Mouse (Mus musculus) Patski (cell line): ENCODE data around the gene Jtb. TPM values are rescaled to one million over a fixed set of nuclear protein-coding genes. Genes with fewer than 3 reads are reported as not detected.

Experiments
- ATAC-seq: fragments of 100-300 bp; one replicate; pipeline ENCODE4 v1.8.0; 2021
- CTCF ChIA-PET: fragments of 350-600 bp; sonication (Branson Sonifier 250); formaldehyde crosslinking; loops from one replicate; lab custom pipeline; 2022; ENCODE audit warnings: inconsistent platforms; lab: Charles Lee
- POLR2A ChIA-PET: fragments of 350-600 bp; sonication (Branson Sonifier 250); formaldehyde crosslinking; loops from one replicate; lab custom pipeline; 2022; ENCODE audit warnings: antibody characterized with exemption, inconsistent platforms; lab: Charles Lee
- DNase-seq: peaks from one replicate; pipeline ENCODE4 v3.0.0-alpha.2; 2011; ENCODE audit warnings: low read depth, low spot score
- H3K27me3 ChIP-seq: fragments of 371-371 bp; one replicate; pipeline ENCODE4 v1.5.1; 2021
- CTCF ChIP-seq: fragments of 100-300 bp; IDR thresholded peaks from one replicate; pipeline ENCODE4 v1.5.1; 2021
- in situ Hi-C: fragments of 300-500 bp; cut with MboI; formaldehyde crosslinking; loops from 3 replicates; pipeline ENCODE4 v1.11.1; 2018; ENCODE audit warnings: low pct_unique_long_range_greater_than_20kb, mixed read lengths
- polyA plus RNA-seq: library from polyadenylated mRNA; unstranded; gene quantifications from one replicate; pipeline ENCODE4 v1.2.3, GENCODE M21; 2021

Jtb gene
- polyA plus RNA-seq, 1 experiment from 2014 or later, result 108 TPM

DNA sequence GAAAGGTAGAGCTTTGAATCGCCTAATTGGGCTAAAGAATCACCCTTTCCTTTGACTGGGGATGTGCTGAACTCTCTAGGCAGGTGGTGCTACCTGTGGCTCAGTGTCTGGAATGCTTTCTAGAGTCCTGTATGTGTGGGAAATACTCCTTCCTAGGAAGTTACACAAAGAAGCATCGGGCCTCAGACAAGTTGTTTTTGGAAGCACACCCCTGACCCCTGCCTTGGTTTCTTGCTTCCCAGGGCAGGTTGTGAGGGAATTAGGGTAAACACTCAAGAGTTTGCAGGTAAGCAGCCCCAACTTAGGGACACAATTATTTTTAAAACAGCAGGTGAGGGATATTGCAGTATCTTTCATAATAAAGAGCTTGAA is 23.8 kb downstream of the Jtb start:
- no peak for DNase-seq
- in situ Hi-C loops, result loop anchor here (5.0 kb wide), 1 partner anchor 33 kb away; no protein-coding TSS in a partner anchor
- no peak for ATAC-seq
- TF ChIP-seq CTCF, result no peak
- ChIA-PET POLR2A (interaction anchor here (0.7 to 1.4 kb wide), 2 partner anchors 11 to 38 kb away, joined by 4 to 5 read pairs; no protein-coding TSS in a partner anchor), CTCF (interaction anchor here (1.1 to 1.7 kb wide), 3 partner anchors 11 to 69 kb away, joined by 3 to 6 read pairs (median 4); no protein-coding TSS in a partner anchor)
- no peaks in the 10 kb centered on the region for H3K27me3 ChIP-seq

DNA sequence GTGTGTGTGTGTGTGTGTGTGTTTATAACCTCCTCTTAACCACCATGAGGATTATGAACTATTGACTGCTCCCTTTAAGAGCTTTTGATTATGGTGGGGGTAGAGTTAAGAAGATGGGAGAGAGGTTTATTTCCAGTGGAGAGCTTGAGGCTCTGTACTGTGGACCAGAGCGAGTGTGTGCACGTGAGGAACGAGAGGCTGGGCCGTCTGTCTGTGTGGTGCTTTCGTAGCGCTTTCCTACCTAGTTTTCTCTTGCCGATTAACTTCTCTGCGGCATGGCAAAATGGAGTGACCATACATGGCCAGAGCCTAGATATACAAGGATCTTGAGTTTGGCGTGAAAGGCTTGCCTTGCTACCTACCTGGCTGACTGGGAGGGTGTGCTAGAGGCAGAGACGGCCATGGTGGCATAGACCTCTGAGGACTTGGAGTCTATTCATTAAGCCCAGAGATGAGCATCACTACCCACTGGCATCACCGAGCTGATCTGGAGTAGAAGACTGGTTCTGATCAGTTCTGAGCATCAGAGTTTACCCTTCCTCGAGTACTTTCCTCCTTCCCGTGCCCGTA is 24.5 kb downstream of the Jtb start:
- DNase-seq (no peak), ATAC-seq (no peak)
- TF ChIP-seq CTCF, result no peak
- POLR2A ChIA-PET, result interaction anchor here (0.7 to 1.4 kb wide), 2 partner anchors 10 to 39 kb away, joined by 4 to 5 read pairs; no protein-coding TSS in a partner anchor
- in situ Hi-C loops, result loop anchor here (5.0 kb wide), 1 partner anchor 34 kb away; no protein-coding TSS in a partner anchor
- CTCF ChIA-PET, result interaction anchor here (1.1 to 1.7 kb wide), 3 partner anchors 10 to 68 kb away, joined by 3 to 6 read pairs (median 4); no protein-coding TSS in a partner anchor
- H3K27me3 ChIP-seq, result no peaks in the 10 kb centered on the region

DNA sequence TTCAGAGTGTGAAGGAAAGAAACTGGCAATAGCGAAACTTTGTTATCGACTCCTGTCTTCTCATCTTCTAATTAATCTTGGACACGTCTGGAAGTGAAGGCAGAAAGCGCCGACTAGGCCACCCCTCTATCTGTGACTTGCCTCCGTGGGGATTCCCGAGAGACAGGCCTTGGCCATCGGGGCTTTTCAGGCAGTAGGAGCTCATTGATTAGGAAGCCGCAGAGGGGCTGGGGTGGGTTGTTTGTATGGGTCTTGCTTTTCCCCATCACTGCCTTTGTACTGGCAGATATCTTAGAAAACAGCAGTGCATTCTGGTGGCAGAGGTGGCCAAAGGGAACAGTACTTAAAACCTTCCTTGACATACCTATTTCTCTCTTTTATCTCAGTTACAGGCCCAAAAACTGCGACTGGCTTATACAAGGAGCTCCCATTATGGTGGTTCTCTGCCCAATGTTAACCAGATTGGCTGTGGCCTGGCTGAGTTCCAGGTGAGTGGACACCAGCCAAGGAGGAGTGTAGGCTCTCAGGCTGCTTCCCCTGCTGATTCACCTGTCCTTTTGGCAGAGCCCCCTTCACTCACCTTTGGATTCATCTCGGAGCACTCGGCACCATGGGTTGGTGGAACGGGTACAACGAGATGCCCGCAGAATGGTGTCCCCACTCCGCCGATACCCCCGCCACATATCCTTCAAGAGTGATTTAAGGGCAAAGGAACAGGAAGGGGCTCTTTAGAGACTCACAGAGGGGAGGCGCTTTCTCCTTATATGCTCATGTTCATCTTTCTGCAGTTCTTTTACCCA is 25.5 kb downstream of the Jtb start:
- ATAC-seq, result no peak
- no peak for TF ChIP-seq CTCF
- in situ Hi-C loops, result loop anchor here (5.0 kb wide), 1 partner anchor 35 kb away; no protein-coding TSS in a partner anchor
- DNase-seq, result no peak
- POLR2A ChIA-PET, result interaction anchor here (1.6 kb wide), 1 partner anchor 9 kb away, joined by 4 read pairs; the partner anchor contains the start of gene Slc39a1
- H3K27me3 ChIP-seq, result no peaks in the 10 kb centered on the region
- CTCF ChIA-PET, result interaction anchor here (0.9 to 1.1 kb wide), 3 partner anchors 9 to 36 kb away, joined by 3 to 4 read pairs (median 3); partner anchors contain the start of gene Slc39a1

GRCm38 (mm10) chr3:90258521-90258920 is 27.1 kb downstream of the Jtb start:
- no peak for DNase-seq
- no peaks in the 10 kb centered on the region for H3K27me3 ChIP-seq
- no peak for TF ChIP-seq CTCF
- CTCF ChIA-PET, result no interaction called here
- in situ Hi-C loops, result loop anchor here (5.0 kb wide), 1 partner anchor 36 kb away; no protein-coding TSS in a partner anchor
- ATAC-seq, result no peak
- POLR2A ChIA-PET, result no interaction called here

- ATAC-seq, result no peak
- ChIA-PET CTCF (no interaction called here), POLR2A (no interaction called here)
- no peak for TF ChIP-seq CTCF
- no peaks in the 10 kb centered on the region for H3K27me3 ChIP-seq
- in situ Hi-C loops, result loop anchor here (10.0 kb wide), 1 partner anchor 202 kb away; the partner anchor contains the start of gene Npr1
- DNase-seq, result no peak
These were observed 31.8 kb downstream of the Jtb start for GRCm38 (mm10) chr3:90263121-90263771.

GRCm38 (mm10) chr3:90264687-90265033 is 33.3 kb downstream of the Jtb start:
- in situ Hi-C loops, result loop anchor here (10.0 kb wide), 1 partner anchor 200 kb away; the partner anchor contains the start of gene Npr1
- no peaks in the 10 kb centered on the region for H3K27me3 ChIP-seq
- ChIA-PET POLR2A (interaction anchor here (1.1 kb wide), 1 partner anchor 28 kb away, joined by 4 read pairs; the partner anchor contains the start of gene Gatad2b), CTCF (interaction anchor here (3.0 kb wide), 1 partner anchor 109 kb away, joined by 13 read pairs; no protein-coding TSS in a partner anchor)
- TF ChIP-seq CTCF, result no peak
- ATAC-seq (no peak), DNase-seq (no peak)

DNA sequence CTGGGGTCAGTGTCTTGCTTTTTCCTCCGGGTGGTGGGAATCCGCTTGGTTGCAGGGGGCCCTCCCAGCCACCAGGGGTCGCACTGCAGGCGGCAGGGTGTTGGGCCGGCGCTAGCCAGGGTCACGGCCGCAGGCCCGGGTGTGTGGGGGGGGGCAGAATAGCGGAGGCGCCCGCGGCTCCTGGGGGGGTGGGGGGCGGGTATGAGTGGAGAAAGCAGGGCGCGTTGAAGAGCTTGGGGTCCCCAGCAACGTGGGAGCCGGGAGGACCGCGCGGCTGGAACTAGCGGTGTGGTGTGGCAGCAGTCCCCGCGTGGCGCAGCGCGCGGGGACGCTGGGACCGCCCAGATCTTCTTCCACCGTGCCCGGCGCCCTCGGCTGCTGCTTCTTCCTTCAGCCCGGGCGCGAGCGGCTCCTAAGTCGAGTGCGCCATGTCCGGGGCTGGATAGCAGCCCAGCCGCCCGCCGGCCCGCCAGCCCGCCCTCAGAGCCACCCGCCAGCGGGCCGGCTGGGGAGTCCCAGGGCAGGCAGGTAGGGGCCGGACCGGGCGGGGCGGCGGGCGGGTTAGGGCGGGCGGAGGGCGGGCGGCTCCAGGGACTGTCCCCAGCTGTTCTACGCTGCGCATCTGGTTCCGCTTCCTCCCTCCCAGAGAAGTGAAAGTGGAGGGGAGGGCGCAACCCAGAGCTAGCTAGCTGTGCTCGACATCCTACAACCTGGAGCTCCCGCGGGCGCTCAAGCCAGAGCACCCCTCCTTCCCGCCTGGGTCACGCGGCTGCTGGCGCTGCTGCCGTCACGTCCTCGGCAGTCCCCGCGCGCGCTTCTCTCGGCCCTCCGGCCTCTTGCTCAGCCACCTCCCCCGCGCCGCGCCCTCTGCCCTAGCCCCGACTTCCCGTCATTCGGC is 33.9 kb downstream of the Jtb start, which contains the start of gene Dennd4b:
Gene Dennd4b, plus strand, starts transcription at position 152 of the 898 bp plus-strand sequence.
- CTCF ChIA-PET, result interaction anchor here (0.5 to 3.0 kb wide), 10 partner anchors 9 to 130 kb away, joined by 3 to 13 read pairs (median 4); no protein-coding TSS in a partner anchor
- in situ Hi-C loops, result loop anchor here (10.0 kb wide), 1 partner anchor 200 kb away; the partner anchor contains the start of gene Npr1
- H3K27me3 ChIP-seq, result no peaks in the 10 kb centered on the region
- POLR2A ChIA-PET, result interaction anchor here (1.1 to 1.8 kb wide), 5 partner anchors 10 to 45 kb away, joined by 3 to 7 read pairs (median 4); partner anchors contain the start of genes Gatad2b and Slc39a1
- peak; percentile 77 for ATAC-seq
- no peak for TF ChIP-seq CTCF
- no peak for DNase-seq

DNA sequence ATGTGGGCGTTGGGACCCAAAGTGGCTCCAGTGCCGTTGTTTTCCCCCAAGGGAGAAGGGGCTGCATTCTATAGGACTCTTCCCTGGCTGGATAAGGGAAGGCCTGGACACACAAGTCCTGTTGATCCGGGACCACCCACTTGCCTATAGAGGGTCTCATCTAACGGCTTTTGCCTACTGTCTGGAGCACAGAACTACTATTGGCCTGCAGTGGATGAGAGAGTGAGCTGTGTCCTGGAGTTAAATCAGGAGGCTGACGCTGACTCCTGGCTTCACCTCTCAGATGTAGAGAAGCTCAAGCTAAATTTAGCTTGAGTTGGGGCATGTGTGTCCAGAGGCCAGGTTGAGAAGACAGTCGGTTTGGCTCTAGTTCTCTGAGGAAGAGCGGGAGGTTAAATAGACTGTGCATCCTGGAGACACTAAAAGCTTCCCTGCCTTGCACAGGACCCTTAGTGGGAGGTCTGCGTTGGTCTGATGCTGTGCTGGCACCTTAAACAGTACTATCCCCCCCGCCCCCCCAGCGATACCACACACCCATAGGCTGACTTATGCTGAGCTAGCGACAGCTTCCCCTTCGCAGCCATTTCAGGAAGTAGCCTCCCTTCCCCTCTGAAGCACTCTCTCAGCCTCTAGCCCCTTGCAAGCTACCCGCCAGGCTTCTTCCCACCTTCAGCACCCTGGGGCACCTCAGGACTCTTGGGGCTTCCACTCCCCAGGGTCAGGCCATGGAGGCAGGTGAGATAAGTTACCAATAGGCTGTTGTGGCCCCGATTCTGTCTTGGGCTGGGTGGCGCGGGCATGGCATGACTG is 34.7 kb downstream of the Jtb start:
- no peak for TF ChIP-seq CTCF
- ATAC-seq, result no peak
- POLR2A ChIA-PET, result interaction anchor here (0.9 to 1.8 kb wide), 6 partner anchors 11 to 108 kb away, joined by 3 to 7 read pairs (median 4); partner anchors contain the start of gene Slc39a1
- in situ Hi-C loops, result loop anchor here (10.0 kb wide), 1 partner anchor 199 kb away; the partner anchor contains the start of gene Npr1
- CTCF ChIA-PET, result interaction anchor here (1.1 to 3.0 kb wide), 11 partner anchors 9 to 129 kb away, joined by 3 to 13 read pairs (median 6); partner anchors contain the start of gene Slc39a1
- DNase-seq, result no peak
- H3K27me3 ChIP-seq, result no peaks in the 10 kb centered on the region
